25 mouse cellular contexts compared by ENCODE assay signal in genomic region chr2:53301712-53302423, GRCm38 (mm10).
DNase-seq lines count a peak whose midpoint lies in the region; ATAC-seq and TF ChIP-seq lines count a peak whose summit lies in the region.
"Had no signal": no experiment of that assay in that cellular context is flagged by ENCODE, and none has a peak within 500 bp of the region (broad histone marks: within the 10 kb centered on the region; RNA-seq: fewer than 3 reads in every experiment).

No protein-coding gene starts in this region.

- no peaks in the 10 kb centered on the region for H3K36me3 ChIP-seq in forebrain, embryonic 14.5 days (ENCODE audit: control insufficient read depth, insufficient read depth, low read length)
- H3K36me3 ChIP-seq in forebrain, embryonic 12.5 days (replicated peaks) = no peaks in the 10 kb centered on the region
- H3K36me3 ChIP-seq in lung, embryonic 14.5 days (ENCODE audit: insufficient read depth) = no peaks in the 10 kb centered on the region
- H3K36me3 ChIP-seq: embryonic facial prominence, embryonic 12.5 days; embryonic facial prominence, embryonic 15.5 days; heart, embryonic 10.5 days; heart, embryonic 13.5 days had no signal

- WGBS in forebrain, embryonic 14.5 days = 72% methylated on average over 2 of the region's 2 CpGs
- WGBS in forebrain, embryonic 12.5 days = 88% methylated on average over 2 of the region's 2 CpGs
- 34% methylated on average over 2 of the region's 2 CpGs for WGBS in lung, embryonic 14.5 days

- H3K4me3 ChIP-seq in forebrain, embryonic 14.5 days (ENCODE audit: low read depth, low read length) = no peak overlapping the region
- no peak overlapping the region for H3K4me3 ChIP-seq in forebrain, embryonic 12.5 days (replicated peaks)
- no peak overlapping the region for H3K4me3 ChIP-seq in lung, embryonic 14.5 days (ENCODE audit: low read depth, low read length)
- H3K4me3 ChIP-seq: embryonic facial prominence, embryonic 12.5 days; embryonic facial prominence, embryonic 15.5 days; heart, adult 2 months; heart, embryonic 10.5 days; heart, embryonic 13.5 days had no signal

- no peaks in the 10 kb centered on the region for H3K9me3 ChIP-seq in forebrain, embryonic 14.5 days (replicated peaks; ENCODE audit: control insufficient read depth, low read length)
- H3K9me3 ChIP-seq in forebrain, embryonic 12.5 days = no peaks in the 10 kb centered on the region
- no peaks in the 10 kb centered on the region for H3K9me3 ChIP-seq in lung, embryonic 14.5 days (ENCODE audit: low read depth, low read length)
- H3K9me3 ChIP-seq: embryonic facial prominence, embryonic 12.5 days; embryonic facial prominence, embryonic 15.5 days; heart, embryonic 10.5 days; heart, embryonic 13.5 days had no signal

- peak; percentile 15; the same call in 1 of the 2 replicates for ATAC-seq in forebrain, embryonic 14.5 days
- no peak for ATAC-seq in forebrain, embryonic 12.5 days (ENCODE audit: low FRiP score)
- peak; percentile 94 for ATAC-seq in lung, embryonic 14.5 days (ENCODE audit: insufficient read depth)
- ATAC-seq: forebrain, embryonic 16.5 days; hindbrain, postnatal 0 days; Patski had no signal

- peak; percentile 12 for DNase-seq in forebrain, embryonic 14.5 days (ENCODE audit: low spot score)
- DNase-seq in lung, embryonic 14.5 days = peak; percentile 93
- no peak for DNase-seq in lung, postnatal 25 days (ENCODE audit: low spot score)
- peak; percentile 36 for DNase-seq in lung, postnatal 10 days
- DNase-seq in lung, postnatal 36 days = no peak
- DNase-seq: adrenal gland, postnatal 10 days; adrenal gland, postnatal 36 days; cerebellum, adult 11 months; cerebellum, adult 2 months; cerebellum, adult 9-11 months; cerebellum, postnatal 25 days; gastrocnemius, postnatal 10 days; gastrocnemius, postnatal 36 days; heart, adult 2 months; heart, postnatal 14 days; heart, postnatal 4 days had no signal

- TF ChIP-seq CTCF in lung, embryonic 14.5 days (IDR thresholded peaks at IDR 0.05; ENCODE audit: low read depth) = no peak

- no peak overlapping the region for H3K27ac ChIP-seq in forebrain, embryonic 14.5 days (ENCODE audit: low read depth, low read length)
- H3K27ac ChIP-seq in forebrain, embryonic 12.5 days = no peak overlapping the region
- H3K27ac ChIP-seq in lung, embryonic 14.5 days (ENCODE audit: low read depth) = no peak overlapping the region
- H3K27ac ChIP-seq: embryonic facial prominence, embryonic 12.5 days; embryonic facial prominence, embryonic 15.5 days; heart, adult 2 months; heart, embryonic 10.5 days; heart, embryonic 13.5 days; hindbrain, embryonic 14.5 days; hindbrain, postnatal 0 days had no signal

- H3K4me2 ChIP-seq in forebrain, embryonic 14.5 days (ENCODE audit: low read length) = no peak overlapping the region
- no peak overlapping the region for H3K4me2 ChIP-seq in forebrain, embryonic 12.5 days
- H3K4me2 ChIP-seq in lung, embryonic 14.5 days = no peak overlapping the region
- H3K4me2 ChIP-seq: embryonic facial prominence, embryonic 12.5 days; embryonic facial prominence, embryonic 15.5 days; heart, embryonic 13.5 days; hindbrain, embryonic 14.5 days had no signal

- no peaks in the 10 kb centered on the region for H3K4me1 ChIP-seq in forebrain, embryonic 14.5 days (ENCODE audit: control insufficient read depth, insufficient read depth, low read length)
- H3K4me1 ChIP-seq in forebrain, embryonic 12.5 days = no peaks in the 10 kb centered on the region
- H3K4me1 ChIP-seq in lung, embryonic 14.5 days (ENCODE audit: insufficient read depth) = no peaks in the 10 kb centered on the region
- H3K4me1 ChIP-seq: embryonic facial prominence, embryonic 12.5 days; embryonic facial prominence, embryonic 15.5 days; heart, embryonic 10.5 days; heart, embryonic 13.5 days had no signal

- no peak overlapping the region for H3K9ac ChIP-seq in forebrain, embryonic 14.5 days (ENCODE audit: low read length)
- H3K9ac ChIP-seq in forebrain, embryonic 12.5 days = no peak overlapping the region
- H3K9ac ChIP-seq in lung, embryonic 14.5 days = no peak overlapping the region
- H3K9ac ChIP-seq: embryonic facial prominence, embryonic 12.5 days; embryonic facial prominence, embryonic 15.5 days; heart, embryonic 13.5 days; hindbrain, embryonic 14.5 days had no signal

- no peaks in the 10 kb centered on the region for H3K27me3 ChIP-seq in forebrain, embryonic 14.5 days (replicated peaks; ENCODE audit: control insufficient read depth, insufficient read depth, low read length)
- H3K27me3 ChIP-seq in forebrain, embryonic 12.5 days = no peaks in the 10 kb centered on the region
- no peaks in the 10 kb centered on the region for H3K27me3 ChIP-seq in lung, embryonic 14.5 days (ENCODE audit: insufficient read depth, low read length)
- H3K27me3 ChIP-seq: embryonic facial prominence, embryonic 12.5 days; embryonic facial prominence, embryonic 15.5 days; heart, embryonic 13.5 days; Patski had no signal

Comparison
In these comparisons a context has a peak if more than half of its experiments do, and no peak if none do; other contexts are left out.
1. DNase-seq: peak in forebrain, embryonic 14.5 days (single experiment), lung, embryonic 14.5 days (single experiment) and lung, postnatal 10 days (single experiment); none in lung, postnatal 25 days (single experiment) and lung, postnatal 36 days (single experiment).